9 mouse cellular contexts compared by ENCODE assay signal in genomic region chr14:15438096-15438484, GRCm38 (mm10). TPM values are rescaled to one million over a fixed set of nuclear protein-coding genes. Genes with fewer than 3 reads are reported as not detected.
A peak's percentile ranks its signal among the peaks of the same experiment; 100 is the strongest.
DNase-seq lines count a peak whose midpoint lies in the region; ATAC-seq and TF ChIP-seq lines count a peak whose summit lies in the region.
"Had no signal": no experiment of that assay in that cellular context is flagged by ENCODE, and none has a peak within 500 bp of the region (broad histone marks: within the 10 kb centered on the region; RNA-seq: fewer than 3 reads in every experiment).

No protein-coding gene starts in this region.

- no peaks in the 10 kb centered on the region for H3K36me3 ChIP-seq in embryonic facial prominence, embryonic 15.5 days
- H3K36me3 ChIP-seq in hindbrain, embryonic 13.5 days: no peaks in the 10 kb centered on the region
- no peaks in the 10 kb centered on the region for H3K36me3 ChIP-seq in limb, embryonic 14.5 days (ENCODE audit: control insufficient read depth, insufficient read depth, low read length)

- H3K27ac ChIP-seq in embryonic facial prominence, embryonic 15.5 days (replicated peaks): no peak overlapping the region
- peak overlapping the region; percentile 82; the same call in 1 of the 2 replicates for H3K27ac ChIP-seq in hindbrain, embryonic 13.5 days
- no peak overlapping the region for H3K27ac ChIP-seq in limb, embryonic 14.5 days (replicated peaks; ENCODE audit: low read depth, low read length)

- H3K4me1 ChIP-seq in embryonic facial prominence, embryonic 15.5 days: peaks cover 17% of the 10 kb centered on the region; the same call in 1 of the 2 replicates
- peaks cover 6% of the 10 kb centered on the region for H3K4me1 ChIP-seq in hindbrain, embryonic 13.5 days (replicated peaks)
- H3K4me1 ChIP-seq in limb, embryonic 14.5 days (ENCODE audit: control insufficient read depth, insufficient read depth, low read length): no peaks in the 10 kb centered on the region

- no peak for DNase-seq in cerebellum, adult 8-10 months
- peak; percentile 34 for DNase-seq in ES-CJ7 (ENCODE audit: low read depth, low spot score)
- no peak for DNase-seq in limb, embryonic 14.5 days (ENCODE audit: low spot score)
- DNase-seq in right cerebral cortex, postnatal 25 days: peak; percentile 26

- peak overlapping the region; percentile 96 for H3K4me2 ChIP-seq in embryonic facial prominence, embryonic 15.5 days (replicated peaks)
- H3K4me2 ChIP-seq in hindbrain, embryonic 13.5 days: peak overlapping the region; percentile 94
- peak overlapping the region; percentile 90 for H3K4me2 ChIP-seq in limb, embryonic 14.5 days (replicated peaks; ENCODE audit: low read depth, low read length, severe bottlenecking)

- no peak for TF ChIP-seq POLR2A in limb, embryonic 14.5 days (IDR thresholded peaks at IDR 0.05; ENCODE audit: borderline replicate concordance, extremely low read depth, insufficient read depth, insufficient read length)

- H3K9ac ChIP-seq in embryonic facial prominence, embryonic 15.5 days: peak overlapping the region; percentile 33; the same call in 1 of the 2 replicates
- peak overlapping the region; percentile 76 for H3K9ac ChIP-seq in hindbrain, embryonic 13.5 days
- H3K9ac ChIP-seq in limb, embryonic 14.5 days (ENCODE audit: low read depth, low read length, severe bottlenecking): peak overlapping the region; percentile 62

- under 1% methylated on average over 11 of the region's 11 CpGs for WGBS in embryonic facial prominence, embryonic 15.5 days
- WGBS in hindbrain, embryonic 13.5 days: under 1% methylated on average over 11 of the region's 11 CpGs
- WGBS in limb, embryonic 14.5 days: 0% methylated on average over 11 of the region's 11 CpGs

- peaks cover 20% of the 10 kb centered on the region for H3K27me3 ChIP-seq in embryonic facial prominence, embryonic 15.5 days
- peaks cover 32% of the 10 kb centered on the region for H3K27me3 ChIP-seq in hindbrain, embryonic 13.5 days
- H3K27me3 ChIP-seq in limb, embryonic 14.5 days (ENCODE audit: control insufficient read depth, insufficient read depth, low read length): peaks cover 20% of the 10 kb centered on the region; the same call in 1 of the 2 replicates

- H3K4me3 ChIP-seq in embryonic facial prominence, embryonic 15.5 days (replicated peaks): peak overlapping the region; percentile 55
- peak overlapping the region; percentile 68 for H3K4me3 ChIP-seq in hindbrain, embryonic 13.5 days
- peak overlapping the region; percentile 57 for H3K4me3 ChIP-seq in limb, embryonic 14.5 days (replicated peaks; ENCODE audit: low read length)
- H3K4me3 ChIP-seq: erythroblast, embryonic 14.5 days had no signal

- peak; percentile 15; the same call in 1 of the 2 replicates for ATAC-seq in cerebellum, adult (ENCODE audit: insufficient number of reproducible peaks, low FRiP score, low TSS enrichment)
- ATAC-seq in embryonic facial prominence, embryonic 15.5 days (ENCODE audit: insufficient number of reproducible peaks, low FRiP score, low TSS enrichment, low read depth): peak; percentile 12; the same call in 1 of the 2 replicates
- peak; percentile 44 for ATAC-seq in hindbrain, embryonic 13.5 days (ENCODE audit: low FRiP score)
- 0 out of 2 replicates have a peak, but pooled peaks have one; percentile 14 for ATAC-seq in limb, embryonic 14.5 days (ENCODE audit: low FRiP score, low read depth)
- ATAC-seq in inflammation-experienced regulatory T-cells, adult 6 months: no peak

- H3K9me3 ChIP-seq in embryonic facial prominence, embryonic 15.5 days (replicated peaks): no peaks in the 10 kb centered on the region
- no peaks in the 10 kb centered on the region for H3K9me3 ChIP-seq in hindbrain, embryonic 13.5 days
- H3K9me3 ChIP-seq in limb, embryonic 14.5 days (ENCODE audit: control insufficient read depth, low read length): no peaks in the 10 kb centered on the region

RNA-seq across cellular contexts. Expression of gene Lrrc3b, which starts 0.7 kb away (rescaled TPM):
- polyA plus RNA-seq in embryonic facial prominence, embryonic 15.5 days (2015; fragmentation: Nextera tagmentation; extraction: Ambion mirVana): 2.7 and 3.7 TPM in 2 replicates
- polyA plus RNA-seq in hindbrain, embryonic 13.5 days (2015; fragmentation: Nextera tagmentation; extraction: Ambion mirVana): 6.7 and 8.1 TPM in 2 replicates
- 2.8 and 3.1 TPM in 2 replicates for polyA plus RNA-seq in limb, embryonic 14.5 days (2012; rRNA removed)
- 2.2 and 3.7 TPM in 2 replicates for polyA plus RNA-seq in limb, embryonic 14.5 days (2014; fragmentation: Nextera tagmentation; extraction: Ambion mirVana)
- polyA plus RNA-seq in inflammation-experienced regulatory T-cells, adult 6 months (2017; shearing (Covaris generic)): not detected
- polyA plus RNA-seq: erythroblast, embryonic 14.5 days had no signal

Comparison
In these comparisons a context has a peak if more than half of its experiments do, and no peak if none do; other contexts are left out.
1. DNase-seq: peak in ES-CJ7 (single experiment) and right cerebral cortex, postnatal 25 days (single experiment); none in cerebellum, adult 8-10 months (single experiment) and limb, embryonic 14.5 days (single experiment).
2. Peak in every context shown above with its lines, with median percentiles within 50 percentile points of each other: H3K4me2 ChIP-seq, H3K4me3 ChIP-seq and H3K9ac ChIP-seq.